Mouse (Mus musculus) hindbrain, embryonic 15.5 days (tissue): ENCODE measurements around the gene Mtmr2. TPM values are rescaled to one million over a fixed set of nuclear protein-coding genes. Genes with fewer than 3 reads are reported as not detected.

Source experiments
- ATAC-seq: fragments of 200-750 bp; cut with Nextera tagmentation; 2 replicates; pipeline ENCODE4 v1.8.0; 2017; ENCODE audit warnings: low read depth, moderate number of reproducible peaks, moderate TSS enrichment; ENCODE audit not compliant: low FRiP score
- H3K27ac ChIP-seq: fragments of 300-500 bp; sonication (generic); replicated peaks from 2 replicates; pipeline ENCODE4 v1.5.1; 2015; ENCODE audit warnings: mild to moderate bottlenecking, inconsistent platforms
- H3K27me3 ChIP-seq: fragments of 300-500 bp; sonication (generic); 2 replicates; pipeline ENCODE4 v1.6.1; 2015; ENCODE audit warnings: control low read depth, inconsistent platforms
- H3K36me3 ChIP-seq: fragments of 300-500 bp; sonication (generic); 2 replicates; pipeline ENCODE4 v1.6.1; 2015; ENCODE audit warnings: control low read depth, inconsistent platforms
- H3K4me1 ChIP-seq: fragments of 300-500 bp; sonication (generic); replicated peaks from 2 replicates; pipeline ENCODE4 v1.6.1; 2015; ENCODE audit warnings: control low read depth, inconsistent platforms
- H3K4me2 ChIP-seq: fragments of 300-500 bp; sonication (generic); 2 replicates; pipeline ENCODE4 v1.6.1; 2015; ENCODE audit warnings: moderate library complexity, mild to moderate bottlenecking, inconsistent platforms
- H3K4me3 ChIP-seq: fragments of 300-500 bp; sonication (generic); 2 replicates; pipeline ENCODE4 v1.5.1; 2015; ENCODE audit warnings: mild to moderate bottlenecking, inconsistent platforms
- H3K9ac ChIP-seq: fragments of 300-500 bp; sonication (generic); 2 replicates; pipeline ENCODE4 v1.6.1; 2015; ENCODE audit warnings: inconsistent platforms
- H3K9me3 ChIP-seq: fragments of 300-500 bp; sonication (generic); 2 replicates; pipeline ENCODE4 v1.6.1; 2016; ENCODE audit warnings: control low read depth, inconsistent platforms
- WGBS: fragments of 180-500 bp; shearing (Covaris S2); methylation state at CpG from one replicate; pipeline ENCODE4 v1.1.7; 2015; 5-methylcytosine and 5-hydroxymethylcytosine counted together
- polyA plus RNA-seq: library from polyadenylated mRNA; unstranded; fragments of >200 nt; fragmentation: Nextera tagmentation; extraction: Ambion mirVana; gene quantifications from 2 replicates; pipeline ENCODE4 v1.2.1, GENCODE M21; 2015

Mtmr2 gene
- polyA plus RNA-seq, 1 experiment from 2014 or later: 50.9 TPM

DNA sequence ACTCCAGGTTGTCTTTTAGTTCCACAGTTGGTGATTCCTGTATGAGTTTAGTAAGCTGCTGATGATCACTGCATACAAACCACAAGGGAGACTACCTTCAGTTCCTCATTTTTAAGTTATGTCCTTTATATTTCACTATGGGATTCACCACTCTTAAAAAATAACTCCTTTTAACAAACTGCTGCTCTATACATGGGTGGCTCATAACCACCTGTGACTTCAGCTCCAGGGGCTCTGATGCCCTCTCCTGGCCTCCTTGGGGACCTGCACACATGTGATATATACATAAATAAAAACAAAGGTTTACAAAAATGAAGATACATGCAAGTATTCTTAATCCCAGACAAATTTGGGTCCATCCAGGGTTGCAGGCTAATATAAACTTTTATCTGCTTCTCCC lies 61.7 kb downstream of the Mtmr2 start:
- Histone ChIP-seq H3K36me3 (peaks cover 73% of the 10 kb centered on the region), H3K27me3 (no peaks in the 10 kb centered on the region), H3K4me1 (no peaks in the 10 kb centered on the region), H3K4me3 (no peak overlapping the region), H3K9me3 (no peaks in the 10 kb centered on the region), H3K9ac (no peak overlapping the region), H3K27ac (no peak overlapping the region), H3K4me2 (no peak overlapping the region)
- ATAC-seq: no peak

DNA sequence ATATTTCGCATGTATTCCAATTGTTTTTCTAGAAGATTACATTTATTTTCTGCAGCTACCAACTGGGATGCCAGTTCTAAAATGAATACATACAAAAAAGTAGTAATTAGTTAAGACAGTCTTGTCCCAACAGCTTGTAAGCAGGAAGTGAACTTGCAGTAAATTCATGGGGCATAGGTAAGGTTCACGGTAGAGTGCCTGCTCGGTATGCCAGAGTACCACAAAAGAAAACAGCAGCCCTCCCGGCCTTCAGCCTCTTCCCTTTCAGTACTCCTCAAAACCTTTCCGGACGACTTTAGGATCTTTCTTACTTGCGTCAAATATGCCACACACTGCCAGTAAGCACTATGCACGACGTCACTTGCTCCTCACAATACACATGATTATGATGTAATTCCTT lies 70.2 kb downstream of the Mtmr2 start:
- Histone ChIP-seq H3K4me3 (no peak overlapping the region), H3K4me2 (no peak overlapping the region), H3K27me3 (no peaks in the 10 kb centered on the region), H3K9ac (no peak overlapping the region), H3K36me3 (peaks cover 58% of the 10 kb centered on the region), H3K4me1 (no peaks in the 10 kb centered on the region), H3K9me3 (no peaks in the 10 kb centered on the region), H3K27ac (no peak overlapping the region)
- ATAC-seq: no peak
- whole genome bisulfite sequencing: 90% methylated on average over 9 of the region's 9 CpGs

GRCm38 (mm10) chr9:13820774-13821173 lies 72.6 kb downstream of the Mtmr2 start:
- ATAC-seq: no peak
- H3K4me1 ChIP-seq: peaks cover 20% of the 10 kb centered on the region
- no peak overlapping the region for H3K9ac ChIP-seq
- H3K27me3 ChIP-seq: no peaks in the 10 kb centered on the region
- peaks cover 43% of the 10 kb centered on the region for H3K36me3 ChIP-seq
- H3K9me3 ChIP-seq: no peaks in the 10 kb centered on the region
- 95% methylated on average over 3 of the region's 3 CpGs for WGBS
- H3K27ac ChIP-seq: no peak overlapping the region
- H3K4me3 ChIP-seq: no peak overlapping the region
- H3K4me2 ChIP-seq: no peak overlapping the region

- Histone ChIP-seq H3K4me1 (peaks cover 32% of the 10 kb centered on the region), H3K4me3 (peak overlapping the region; percentile 81), H3K27me3 (no peaks in the 10 kb centered on the region), H3K9ac (peak overlapping the region; percentile 82), H3K4me2 (peak overlapping the region; percentile 84), H3K9me3 (no peaks in the 10 kb centered on the region), H3K27ac (peak overlapping the region; percentile 97), H3K36me3 (peaks cover 7% of the 10 kb centered on the region)
- ATAC-seq: no peak
- WGBS: 4% methylated on average over 8 of the region's 8 CpGs
These were observed 77.7 kb downstream of the Mtmr2 start for GRCm38 (mm10) chr9:13825896-13826295.

GRCm38 (mm10) chr9:13826391-13826805 lies 78.2 kb downstream of the Mtmr2 start:
- peaks cover 32% of the 10 kb centered on the region for H3K4me1 ChIP-seq
- H3K27ac ChIP-seq: peak overlapping the region; percentile 97
- H3K4me3 ChIP-seq: peak overlapping the region; percentile 81
- H3K9me3 ChIP-seq: no peaks in the 10 kb centered on the region
- H3K36me3 ChIP-seq: peaks cover 9% of the 10 kb centered on the region
- no peaks in the 10 kb centered on the region for H3K27me3 ChIP-seq
- 0% methylated on average over 31 of the region's 31 CpGs for WGBS
- H3K4me2 ChIP-seq: peak overlapping the region; percentile 84
- H3K9ac ChIP-seq: peak overlapping the region; percentile 82
- no peak; the same call in 1 of the 2 replicates for ATAC-seq

GRCm38 (mm10) chr9:13826832-13827405 lies 78.7 kb downstream of the Mtmr2 start, which contains the start of gene Cep57:
Gene Cep57, minus strand, starts transcription at chr9:13827107.
- H3K4me3 ChIP-seq: peak within 1 kb of the TSS; percentile 81
- H3K9me3 ChIP-seq: no peaks in the 10 kb centered on the region
- peak within 1 kb of the TSS; percentile 86 for H3K4me2 ChIP-seq
- H3K9ac ChIP-seq: peak within 1 kb of the TSS; percentile 82
- peaks cover 15% of the 10 kb centered on the region for H3K36me3 ChIP-seq
- H3K27ac ChIP-seq: peak within 1 kb of the TSS; percentile 97
- H3K4me1 ChIP-seq: peaks cover 32% of the 10 kb centered on the region
- no peaks in the 10 kb centered on the region for H3K27me3 ChIP-seq
- WGBS: under 1% methylated on average over 44 of the region's 44 CpGs
- ATAC-seq: peak; percentile 95

DNA sequence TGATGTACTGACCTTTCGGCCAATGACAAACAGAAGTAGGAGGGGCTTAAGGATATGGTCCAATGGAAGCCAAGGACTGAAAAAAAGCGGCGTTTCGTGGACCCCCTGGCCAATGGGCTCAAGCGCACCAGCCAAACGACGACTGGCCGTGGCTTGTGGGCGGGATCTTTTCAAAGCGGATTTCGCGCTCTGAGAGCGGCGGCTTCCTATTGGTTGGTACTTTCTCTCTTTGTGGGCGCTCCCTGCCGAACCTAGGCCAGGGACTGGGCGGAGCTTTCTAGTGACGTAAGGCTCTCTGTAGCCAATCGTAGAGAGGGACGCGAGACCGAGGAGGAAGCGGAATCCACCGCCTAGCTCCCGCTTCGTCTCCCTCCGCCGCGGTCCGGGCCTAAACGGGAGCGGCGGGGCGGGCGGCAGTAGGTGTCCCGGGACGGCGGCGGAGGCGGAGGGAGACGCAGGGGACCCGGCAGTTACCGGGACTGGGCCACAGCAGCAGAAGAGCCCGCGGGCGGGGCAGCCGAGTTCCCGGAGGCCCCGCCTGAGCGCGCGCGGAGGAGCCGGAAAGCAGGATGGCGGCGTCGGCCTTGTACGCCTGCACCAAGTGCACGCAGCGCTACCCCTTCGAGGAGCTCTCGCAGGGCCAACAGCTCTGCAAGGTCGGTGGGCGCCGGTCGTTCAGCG lies 79.3 kb downstream of the Mtmr2 start, which contains the start of gene Fam76b:
Gene Fam76b (plus strand): TSS at position 311 of the 681 bp plus-strand sequence.
- Histone ChIP-seq H3K9me3 (no peaks in the 10 kb centered on the region), H3K9ac (peak within 1 kb of the TSS; percentile 82), H3K36me3 (peaks cover 21% of the 10 kb centered on the region), H3K27me3 (no peaks in the 10 kb centered on the region), H3K4me3 (peak within 1 kb of the TSS; percentile 81), H3K4me1 (peaks cover 32% of the 10 kb centered on the region), H3K27ac (peak within 1 kb of the TSS; percentile 97), H3K4me2 (peak within 1 kb of the TSS; percentile 86)
- ATAC-seq: peak; percentile 97
- WGBS: under 1% methylated on average over 64 of the region's 67 CpGs

DNA sequence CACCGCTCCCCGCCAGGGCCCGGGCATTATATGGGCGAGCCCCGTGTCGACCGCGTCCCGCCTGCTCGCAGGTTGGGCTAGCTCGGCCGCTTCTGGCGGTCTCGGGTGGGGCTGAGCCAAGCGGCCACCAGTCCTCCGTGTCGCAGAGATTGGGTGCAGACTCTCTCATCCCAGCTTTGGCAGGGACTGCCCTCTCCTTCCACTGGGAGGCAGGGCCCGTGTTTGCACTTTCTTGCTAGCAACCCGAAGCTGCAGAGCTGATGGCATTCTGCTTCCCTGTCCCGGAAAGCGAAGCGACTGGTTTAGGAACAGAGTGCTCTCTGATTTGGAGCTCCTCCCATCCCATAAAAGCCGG lies 79.9 kb downstream of the Mtmr2 start:
- H3K9ac ChIP-seq: peak overlapping the region; percentile 65
- H3K27me3 ChIP-seq: no peaks in the 10 kb centered on the region
- no peaks in the 10 kb centered on the region for H3K9me3 ChIP-seq
- H3K4me1 ChIP-seq: peaks cover 32% of the 10 kb centered on the region
- peak overlapping the region; percentile 97 for H3K27ac ChIP-seq
- peaks cover 25% of the 10 kb centered on the region for H3K36me3 ChIP-seq
- ATAC-seq: peak; percentile 13; the same call in 1 of the 2 replicates
- peak overlapping the region; percentile 86 for H3K4me2 ChIP-seq
- 0% methylated on average over 23 of the region's 23 CpGs for WGBS
- peak overlapping the region; percentile 81 for H3K4me3 ChIP-seq

DNA sequence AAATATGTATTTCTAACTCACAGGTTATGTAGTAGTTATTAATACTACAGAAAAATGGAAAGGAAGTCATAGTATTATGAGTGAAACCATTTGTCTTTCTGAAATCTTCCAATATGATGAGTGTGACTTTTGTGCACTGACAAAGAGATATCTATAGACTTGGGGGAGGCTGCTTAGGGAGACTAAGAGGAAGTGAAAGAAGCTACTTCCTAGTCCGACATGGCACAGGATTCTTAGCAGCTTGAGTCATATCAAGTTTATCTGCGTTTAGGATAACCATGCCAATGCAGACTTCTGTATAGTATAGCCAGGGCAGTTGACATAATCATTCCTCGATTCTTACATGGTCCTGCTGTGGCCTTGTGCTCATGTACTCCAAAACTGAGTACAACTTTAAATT lies 87.0 kb downstream of the Mtmr2 start:
- H3K4me1 ChIP-seq: no peaks in the 10 kb centered on the region; the same call in 1 of the 2 replicates
- H3K4me2 ChIP-seq: no peak overlapping the region
- ATAC-seq: no peak
- H3K4me3 ChIP-seq: no peak overlapping the region
- no peaks in the 10 kb centered on the region for H3K27me3 ChIP-seq
- H3K9me3 ChIP-seq: no peaks in the 10 kb centered on the region
- 88% methylated on average over 3 of the region's 3 CpGs for WGBS
- H3K9ac ChIP-seq: no peak overlapping the region
- H3K36me3 ChIP-seq: peaks cover 74% of the 10 kb centered on the region
- H3K27ac ChIP-seq: no peak overlapping the region

DNA sequence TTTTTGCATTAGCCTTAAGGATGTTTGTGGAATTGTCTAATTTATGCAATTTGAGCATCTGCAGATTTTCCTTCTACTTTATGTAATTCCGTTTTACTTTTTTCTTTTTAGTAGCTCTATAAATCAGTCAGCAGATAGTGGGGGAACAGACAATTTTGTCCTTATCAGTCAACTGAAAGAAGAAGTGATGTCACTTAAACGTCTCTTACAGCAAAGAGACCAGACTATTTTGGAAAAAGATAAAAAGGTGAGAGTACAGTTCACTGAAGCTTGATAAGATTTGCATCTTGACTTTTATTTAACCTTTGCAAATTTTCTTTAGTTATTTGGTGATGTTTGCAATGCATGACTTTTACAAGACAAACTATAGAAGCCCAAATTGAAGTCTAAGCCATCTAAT lies 88.5 kb downstream of the Mtmr2 start:
- Histone ChIP-seq H3K27ac (no peak overlapping the region), H3K9ac (no peak overlapping the region), H3K4me3 (no peak overlapping the region), H3K9me3 (no peaks in the 10 kb centered on the region), H3K27me3 (no peaks in the 10 kb centered on the region), H3K4me2 (no peak overlapping the region), H3K36me3 (peaks cover 76% of the 10 kb centered on the region), H3K4me1 (no peaks in the 10 kb centered on the region)
- WGBS: 91% methylated on average over 2 of the region's 2 CpGs
- no peak for ATAC-seq

GRCm38 (mm10) chr9:13847591-13847990 lies 99.4 kb downstream of the Mtmr2 start:
- H3K36me3 ChIP-seq: peaks cover 21% of the 10 kb centered on the region
- ATAC-seq: no peak
- H3K4me2 ChIP-seq: no peak overlapping the region
- WGBS: 93% methylated on average over 3 of the region's 3 CpGs
- H3K9ac ChIP-seq: no peak overlapping the region
- H3K27ac ChIP-seq: no peak overlapping the region
- no peaks in the 10 kb centered on the region for H3K9me3 ChIP-seq
- no peaks in the 10 kb centered on the region for H3K4me1 ChIP-seq
- no peaks in the 10 kb centered on the region for H3K27me3 ChIP-seq
- H3K4me3 ChIP-seq: no peak overlapping the region
